Mouse (Mus musculus): Measurements from ENCODE around the gene Nkx2-3.

The Nkx2-3 gene

DNA sequence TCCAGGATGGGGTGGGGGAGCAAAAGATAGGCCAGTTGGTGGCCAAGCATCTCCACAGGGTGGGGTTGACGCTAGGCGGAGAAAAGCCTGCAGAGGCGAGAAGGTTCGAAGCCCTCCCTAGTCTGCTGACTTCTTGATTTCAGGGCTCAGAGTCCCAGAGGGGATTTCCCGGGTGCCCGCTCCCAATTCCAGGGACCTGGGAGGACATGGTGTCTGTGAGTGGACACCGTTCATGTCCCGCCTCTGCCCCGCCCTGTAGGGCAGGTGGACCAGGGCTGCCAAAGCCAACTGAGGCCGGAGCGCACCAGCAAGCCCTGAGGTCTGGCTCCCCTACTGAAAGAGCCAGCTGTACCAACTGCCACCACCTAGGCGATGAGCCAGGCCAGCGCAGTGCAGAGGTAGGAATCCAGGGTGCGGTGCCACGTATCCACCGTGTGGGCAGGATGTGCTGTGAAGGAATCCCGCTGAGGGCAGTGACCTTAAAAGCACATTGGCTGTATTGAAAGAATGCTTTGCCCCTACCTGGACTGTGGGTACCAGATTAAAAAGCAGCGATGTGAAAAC, 7.9 kb downstream of the Nkx2-3 start:
- DNase-seq, result no peak

DNA sequence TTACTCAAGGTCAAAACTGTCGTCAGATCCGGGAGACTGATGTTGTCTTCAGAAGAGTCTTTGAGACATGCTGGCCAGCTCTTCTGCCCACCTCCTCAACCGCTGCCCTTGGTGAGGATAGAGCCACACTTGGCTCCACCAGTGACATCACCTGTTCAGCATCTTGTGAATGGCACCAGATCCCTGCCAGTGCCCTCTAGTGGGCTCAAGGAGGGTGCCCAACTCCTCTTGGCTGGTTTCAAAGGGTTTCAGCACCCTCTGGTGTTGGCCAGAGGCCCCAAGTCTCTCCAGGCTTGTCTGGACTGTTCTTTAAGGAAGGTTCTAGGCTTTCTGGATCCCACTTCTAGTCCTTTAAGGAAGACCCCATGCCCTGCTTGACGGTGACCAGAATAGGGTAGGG, 11.8 kb downstream of the Nkx2-3 start:
- no peak for DNase-seq

DNA sequence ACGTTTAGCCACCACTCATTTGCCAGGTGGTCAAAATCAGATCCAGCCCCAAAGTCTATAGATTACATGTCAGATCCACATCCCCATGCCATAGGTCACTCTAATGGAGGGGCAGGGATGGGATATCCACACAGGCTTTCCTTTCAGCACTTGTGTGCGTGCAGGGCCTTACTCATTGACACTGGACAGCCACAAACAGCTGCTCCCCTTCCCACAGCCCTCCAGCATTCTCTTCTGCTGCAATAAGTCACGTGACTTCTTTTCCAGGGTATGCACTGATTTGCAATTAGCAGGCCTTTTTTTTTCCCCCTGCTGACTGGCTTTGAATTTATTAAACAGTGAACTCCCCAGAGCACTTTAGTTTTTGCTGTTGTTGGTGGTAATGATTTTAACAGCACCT, 14.0 kb downstream of the Nkx2-3 start:
- DNase-seq, result no peak

DNA sequence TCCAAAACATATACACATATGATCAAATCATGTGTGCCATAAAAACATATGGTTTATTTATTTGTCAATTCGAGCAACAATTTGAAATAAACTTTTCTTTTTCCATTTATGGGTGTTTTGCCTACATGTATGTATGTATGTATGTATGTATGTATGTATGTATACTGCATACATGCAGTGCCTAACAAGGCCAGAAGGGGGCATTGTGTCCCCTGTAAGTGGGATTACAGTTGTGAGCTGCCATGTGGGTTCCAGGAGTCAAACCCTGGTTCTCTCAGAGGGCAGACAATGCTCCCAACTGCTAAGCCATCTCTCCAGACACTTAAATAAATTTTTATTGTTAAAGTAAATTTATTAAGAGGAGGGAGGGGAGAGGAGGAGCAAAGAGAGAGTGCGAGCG, 15.2 kb downstream of the Nkx2-3 start:
- no peak for DNase-seq

DNA sequence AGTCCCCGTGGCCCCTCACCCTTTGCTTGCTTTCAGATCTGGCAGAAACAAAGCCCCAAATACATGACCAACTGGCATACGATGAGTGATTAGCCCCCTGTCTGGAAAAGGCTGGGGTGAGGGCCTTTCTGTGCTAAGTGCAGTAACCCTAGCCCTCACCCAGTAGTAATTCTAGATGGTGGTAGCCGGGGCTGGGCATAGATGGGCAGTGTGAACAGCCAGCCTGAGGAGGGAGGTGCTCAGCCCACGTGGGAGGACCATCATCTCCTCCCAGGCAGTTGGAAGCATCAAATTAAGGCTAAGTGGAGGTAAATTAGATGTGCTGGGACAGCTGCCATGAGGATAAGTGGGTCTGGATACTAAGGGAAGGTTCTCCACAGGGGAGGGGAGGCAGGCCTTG, 17.0 kb downstream of the Nkx2-3 start:
- DNase-seq, result no peak

DNA sequence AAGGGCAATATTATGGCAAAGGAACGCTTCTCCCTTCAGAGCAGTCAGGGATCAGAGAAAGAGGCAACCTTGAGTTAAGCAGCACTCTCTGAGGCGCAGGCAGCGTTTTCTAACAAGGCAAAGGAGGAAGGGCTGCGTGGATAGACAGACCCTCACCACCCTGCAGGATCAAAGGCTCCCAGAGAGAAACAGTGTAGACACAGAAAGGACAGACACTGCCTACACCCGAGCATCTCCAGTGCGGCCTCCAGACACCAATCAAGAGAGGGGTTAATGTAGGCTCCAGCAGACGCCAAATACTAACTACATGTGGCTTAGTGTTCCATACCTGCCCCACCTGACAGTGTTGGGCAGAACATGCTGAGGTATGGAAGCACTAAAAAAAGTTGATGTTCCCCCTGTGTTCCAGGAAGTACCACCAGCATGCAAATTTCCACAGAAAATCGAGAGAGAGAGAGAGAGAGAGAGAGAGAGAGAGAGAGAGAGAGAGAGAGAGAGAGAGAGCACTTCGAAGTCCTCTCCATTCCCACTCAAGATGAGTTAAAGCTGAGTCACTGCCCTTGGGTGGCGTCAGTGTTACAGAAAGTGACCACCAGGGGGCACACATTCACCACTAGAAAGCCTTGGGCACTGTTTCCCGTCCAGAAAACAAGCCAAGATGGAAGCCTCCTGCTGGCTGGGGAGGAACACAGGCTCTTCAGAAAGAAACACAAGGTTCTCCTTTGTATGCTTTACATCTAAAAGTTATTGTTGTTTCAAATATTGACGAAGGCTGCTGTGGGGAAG, 18.5 kb downstream of the Nkx2-3 start:
- peak; percentile 65 for DNase-seq

DNA sequence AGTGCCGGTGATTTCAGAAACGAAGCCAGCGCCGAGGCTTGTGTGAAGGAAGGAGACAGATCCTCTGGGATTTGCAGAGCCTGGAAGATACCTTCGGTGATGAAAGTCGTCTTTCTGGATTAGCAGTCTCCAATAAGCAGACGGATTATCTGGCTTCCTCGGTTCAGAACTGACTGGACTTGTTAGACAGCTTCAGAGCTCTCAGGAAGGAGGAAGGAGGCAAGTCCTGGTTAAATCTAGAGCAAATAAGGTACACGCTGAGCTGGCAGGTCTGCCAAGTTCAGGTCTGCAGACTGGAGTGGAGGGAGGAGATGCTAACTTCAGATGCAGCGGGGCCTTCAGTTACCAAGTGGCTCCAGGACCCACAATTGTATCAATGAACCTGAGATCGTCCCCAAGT, 29.7 kb downstream of the Nkx2-3 start:
- no peak for DNase-seq

DNA sequence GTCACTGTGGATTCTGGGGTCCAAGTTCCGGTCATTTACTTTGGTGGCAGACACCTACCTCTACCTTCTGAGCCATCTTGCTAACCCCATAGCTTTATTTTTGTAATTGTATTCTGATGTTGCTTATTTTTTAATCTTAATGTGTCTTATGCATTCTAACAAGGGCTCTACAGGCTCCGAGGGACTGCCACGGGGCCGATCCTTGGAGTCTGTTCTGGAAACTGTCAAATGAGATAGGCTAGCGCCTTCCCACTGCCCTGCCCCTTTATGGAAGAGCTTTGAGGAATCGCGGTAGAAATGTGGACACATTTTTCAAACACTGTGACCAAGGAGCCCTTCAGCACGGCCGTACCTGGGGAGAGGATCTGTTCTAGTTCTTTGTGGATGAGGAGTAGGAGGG, 30.7 kb downstream of the Nkx2-3 start:
- no peak for DNase-seq

DNA sequence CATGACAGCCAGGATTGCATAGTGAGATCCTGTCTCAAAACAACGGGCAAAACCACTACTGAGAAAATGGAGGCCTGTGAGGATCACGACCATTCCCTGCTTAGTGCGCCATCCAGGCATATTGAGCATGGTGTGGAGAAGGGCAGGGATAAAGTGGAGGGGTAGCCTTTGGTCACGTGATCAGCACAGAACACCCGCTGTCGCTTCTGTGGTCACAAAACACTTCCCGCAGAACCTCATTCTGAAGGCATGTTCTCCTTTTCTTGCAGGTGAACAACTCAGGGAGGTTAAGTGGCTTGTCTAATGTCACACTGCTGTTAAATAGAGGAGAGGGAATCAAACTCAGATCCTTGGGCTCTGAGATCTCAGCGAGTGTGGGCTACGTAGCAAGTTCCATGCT, 33.4 kb downstream of the Nkx2-3 start:
- DNase-seq, result no peak

DNA sequence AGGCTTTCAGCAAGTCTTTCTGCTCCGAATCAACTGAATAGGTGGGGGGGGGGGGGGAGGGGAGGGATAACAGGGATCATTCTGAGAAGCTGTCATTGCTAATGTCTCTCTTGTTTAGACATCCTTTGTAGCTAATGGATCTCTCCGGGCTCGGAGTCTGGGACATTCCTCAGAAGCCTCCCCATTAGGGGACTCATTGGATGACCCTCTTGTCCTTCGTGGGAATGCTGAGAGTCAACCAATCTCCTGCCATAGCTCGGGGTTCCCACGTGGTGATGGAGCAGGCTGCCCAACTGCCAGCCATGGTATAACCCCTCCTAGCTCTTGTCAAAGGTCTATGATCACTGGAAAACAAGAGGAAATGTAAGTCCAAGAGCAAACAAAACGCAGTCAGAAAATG, 34.7 kb downstream of the Nkx2-3 start:
- no peak for DNase-seq

DNA sequence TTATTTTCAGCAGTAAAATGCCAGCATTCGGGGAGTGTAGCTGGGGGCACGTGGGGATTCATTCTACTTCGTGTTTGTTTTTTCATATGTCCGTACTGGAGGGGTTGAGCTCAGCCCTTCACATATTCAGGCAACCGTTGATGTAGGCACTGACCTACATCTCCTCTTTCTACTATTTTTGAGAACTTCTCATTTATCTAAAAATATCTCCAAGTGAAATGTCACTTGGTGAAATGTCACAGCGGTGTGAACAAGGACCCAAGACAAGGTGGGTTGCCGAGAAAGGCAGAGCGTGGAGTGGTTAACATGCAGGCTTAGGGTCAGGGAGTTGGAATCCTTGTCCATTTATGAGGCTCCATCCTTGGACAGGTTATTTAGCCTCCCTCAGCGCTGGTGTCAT, 35.1 kb downstream of the Nkx2-3 start:
- no peak for DNase-seq

DNA sequence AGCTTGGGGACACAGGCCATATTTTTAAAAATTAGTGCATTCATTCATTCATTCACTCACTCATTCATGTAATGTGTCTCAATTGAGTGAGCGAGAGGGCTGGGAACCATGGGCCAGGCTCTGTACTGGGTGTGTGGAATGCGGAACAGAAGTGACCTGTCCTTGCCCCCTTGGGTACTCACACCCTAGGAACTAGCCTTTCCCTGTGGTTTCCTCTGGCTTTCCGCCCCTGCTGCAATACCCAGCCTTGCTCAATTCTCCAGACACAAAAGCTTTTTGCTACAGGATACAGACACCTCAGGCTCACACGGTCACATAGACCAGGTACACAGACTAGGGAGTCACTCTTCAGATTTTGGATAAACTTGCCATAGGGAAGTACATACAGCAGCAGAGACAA, 36.2 kb downstream of the Nkx2-3 start:
- no peak for DNase-seq

DNA sequence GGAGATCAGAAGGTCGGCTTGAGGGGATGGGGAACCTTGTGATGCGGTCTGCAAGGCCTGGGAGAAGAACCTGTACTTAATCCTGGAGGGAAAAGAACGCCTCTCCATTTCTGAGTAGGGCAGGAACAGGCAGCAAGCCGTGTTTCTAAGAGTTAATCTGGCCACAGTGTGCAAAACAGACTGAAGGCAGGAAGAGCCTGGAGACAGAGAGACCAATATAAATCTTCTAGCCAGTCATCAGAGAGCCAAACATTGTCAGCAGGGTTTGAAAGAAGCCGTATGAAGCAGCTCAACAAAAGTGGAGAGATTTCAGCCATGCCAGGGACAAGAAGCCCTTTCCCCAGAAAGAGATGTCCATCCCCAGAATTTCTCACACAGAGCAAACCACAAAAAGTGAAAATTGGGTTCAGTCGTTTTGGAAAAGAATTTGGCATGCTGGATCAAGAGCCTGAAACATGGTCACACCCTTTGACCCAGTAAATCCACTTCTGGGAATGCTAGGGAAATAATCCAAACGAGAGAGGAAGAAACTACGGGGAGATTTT, 39.2 kb downstream of the Nkx2-3 start:
- DNase-seq, result no peak

DNA sequence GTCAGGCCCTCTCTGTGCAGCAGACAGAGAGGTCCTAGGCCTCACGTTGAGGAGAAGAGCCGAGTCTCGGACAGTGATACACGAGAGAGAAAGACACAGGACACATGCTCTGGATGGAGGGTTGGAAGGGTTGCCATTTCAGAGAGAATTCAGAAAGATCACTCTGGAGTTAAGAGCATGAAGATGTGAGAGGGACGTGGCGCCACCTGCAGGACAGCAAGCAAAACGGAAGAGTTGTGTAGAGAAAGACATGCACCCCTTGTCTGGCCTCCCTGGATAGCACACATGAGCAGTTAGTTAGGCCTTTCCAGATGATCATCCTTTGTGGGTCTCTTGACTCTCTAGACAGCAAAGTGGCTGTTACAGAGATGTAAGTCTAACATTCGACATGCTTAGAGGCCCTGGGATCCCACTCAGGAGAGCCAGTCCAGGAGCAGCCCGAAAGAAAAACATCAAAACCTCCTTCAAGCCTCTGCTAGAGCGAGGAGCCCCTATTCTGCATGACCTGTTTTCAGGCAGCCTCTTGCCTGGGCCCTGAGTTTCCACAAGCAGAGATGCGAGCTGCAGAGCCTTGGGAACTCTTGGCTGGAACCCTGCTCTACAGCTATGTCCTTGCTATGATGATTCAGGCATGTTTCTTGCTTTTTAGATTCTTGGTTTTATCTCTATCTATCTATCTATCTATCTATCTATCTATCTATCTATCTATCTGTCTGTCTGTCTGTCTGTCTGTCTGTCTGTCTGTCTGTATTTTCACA, 43.8 kb downstream of the Nkx2-3 start:
- DNase-seq, result peak; percentile 43

DNA sequence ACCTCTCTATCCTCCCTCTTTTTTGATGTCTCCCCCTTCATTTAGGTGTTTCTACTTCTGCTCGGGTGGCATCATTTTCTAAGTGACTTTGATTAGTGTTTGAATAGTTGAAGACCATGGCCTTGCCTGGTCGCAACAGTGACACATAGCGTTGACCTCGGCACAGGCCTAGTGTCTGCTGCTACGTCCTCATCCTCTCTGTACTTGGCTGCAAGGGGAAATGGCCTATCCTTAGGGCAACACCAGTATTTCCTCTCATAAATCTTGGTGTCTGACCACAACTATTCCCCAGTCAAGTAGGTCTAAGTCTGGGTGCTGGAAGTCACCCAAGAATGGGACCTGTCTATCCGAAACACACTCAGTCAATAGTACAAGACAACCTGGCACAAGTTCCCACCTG, 47.5 kb downstream of the Nkx2-3 start:
- DNase-seq, result no peak

DNA sequence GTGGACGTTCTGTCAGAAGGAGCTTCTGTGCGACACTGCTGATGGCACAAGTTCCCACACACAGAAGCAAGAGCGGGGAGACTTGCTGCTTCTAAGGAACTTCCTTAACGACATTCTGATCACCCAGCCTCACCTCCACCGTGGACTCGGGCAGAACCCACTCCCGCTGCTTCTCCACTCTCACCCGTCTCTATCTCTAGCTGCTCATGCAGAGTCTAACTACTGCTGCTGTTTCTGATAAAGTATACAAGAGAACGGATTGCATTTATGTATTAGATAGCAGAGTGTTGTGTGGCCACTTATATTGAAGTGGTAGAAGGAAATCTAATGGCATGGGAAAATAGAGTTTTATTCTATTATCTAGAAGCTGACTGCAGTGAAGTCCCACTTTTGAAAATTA, 48.6 kb downstream of the Nkx2-3 start:
- DNase-seq, result no peak

DNA sequence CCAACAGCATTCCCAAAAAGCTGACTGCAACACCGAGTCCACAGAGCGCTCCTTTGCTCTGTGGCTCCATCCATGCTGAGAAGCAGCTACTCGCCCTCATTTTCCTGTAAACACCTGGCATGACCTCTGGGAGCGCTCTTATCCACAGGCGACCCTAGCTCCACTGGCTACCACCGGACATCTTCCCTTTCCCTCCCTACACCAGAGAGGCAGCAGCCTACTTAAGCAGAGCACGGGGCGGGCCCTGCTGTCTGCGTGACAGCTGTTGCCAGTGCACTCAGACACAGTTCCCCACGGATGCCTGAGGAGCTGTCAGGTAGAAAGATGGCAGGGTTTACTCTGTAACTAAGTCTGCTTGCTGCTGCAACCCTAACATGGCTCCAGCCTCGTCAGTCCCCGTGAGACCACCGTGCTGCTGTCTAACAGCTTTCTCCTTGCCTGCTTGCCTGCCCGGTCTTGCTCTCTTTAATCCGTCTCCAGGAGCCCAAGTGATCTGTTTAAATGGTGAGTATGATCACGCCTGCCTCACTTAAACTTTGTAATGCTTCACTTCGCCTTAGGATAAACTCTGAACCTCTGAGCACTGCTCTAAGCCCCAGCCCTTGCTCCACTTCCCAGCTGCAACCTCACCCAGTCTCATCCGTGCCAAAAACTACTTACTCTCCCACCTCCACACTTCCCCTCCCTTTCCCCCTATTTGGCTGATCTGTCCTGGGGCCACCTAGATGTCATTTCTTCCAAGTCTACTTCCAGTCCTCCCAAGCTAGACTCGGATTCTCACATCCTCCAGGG, 50.2 kb downstream of the Nkx2-3 start:
- DNase-seq, result no peak

DNA sequence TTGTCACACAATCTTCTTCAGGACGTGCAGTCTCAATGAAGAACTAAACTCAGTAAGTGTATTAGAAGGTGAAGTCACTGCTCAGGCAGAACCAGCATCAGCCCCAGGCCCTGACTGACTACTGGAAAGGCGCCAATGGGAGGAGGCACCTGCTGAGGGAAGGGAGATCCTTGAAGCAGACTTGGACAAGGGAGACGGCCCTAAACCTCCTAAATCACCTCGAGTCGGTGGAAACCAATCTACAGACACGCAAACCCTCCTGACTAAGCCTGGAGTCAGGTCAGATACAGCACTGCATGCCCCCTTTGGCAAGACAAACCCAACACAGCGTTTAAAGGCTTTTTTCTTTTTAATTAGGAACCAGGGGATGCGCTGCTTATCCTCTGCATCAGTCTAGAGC, 51.3 kb downstream of the Nkx2-3 start:
- DNase-seq, result no peak
